Mouse (Mus musculus) myocyte (in vitro differentiated cells): ENCODE data around the gene Fastkd1.
"Not testable (repeated sequence)": the region's sequence is repeated elsewhere in the genome, so short reads cannot be mapped to it uniquely, and the experiment has no call there.

Source experiments
- E2F4 ChIP-seq: IDR thresholded peaks from one replicate; pipeline ENCODE4 v1.6.1; 2011; ENCODE audit warnings: mild to moderate bottlenecking, control low read depth, moderate library complexity; ENCODE audit not compliant: insufficient read depth
- MAX ChIP-seq: IDR thresholded peaks from one replicate; pipeline ENCODE4 v1.6.1; 2011; ENCODE audit warnings: low read depth, mild to moderate bottlenecking, control low read depth
- MYOD1 ChIP-seq, 3 experiments: IDR thresholded peaks; one replicate each; pipeline ENCODE4 v1.6.1; 2011; ENCODE audit warnings: control low read depth in 2 of 3, low read depth in 2 of 3, mild to moderate bottlenecking in 2 of 3, moderate library complexity in 1 of 3; ENCODE audit not compliant: insufficient read length in 2 of 3, control insufficient read depth in 1 of 3
- POLR2A ChIP-seq: IDR thresholded peaks from one replicate; pipeline ENCODE4 v1.6.1; 2011; ENCODE audit warnings: low read depth, mild to moderate bottlenecking, control low read depth, moderate library complexity; ENCODE audit not compliant: insufficient read length
- TCF12 ChIP-seq: IDR thresholded peaks from one replicate; pipeline ENCODE4 v1.6.1; 2011; ENCODE audit warnings: mild to moderate bottlenecking, control low read depth; ENCODE audit not compliant: poor library complexity, insufficient read depth, severe bottlenecking
- USF1 ChIP-seq: IDR thresholded peaks from one replicate; pipeline ENCODE4 v1.6.1; 2011; ENCODE audit warnings: low read depth, mild to moderate bottlenecking, control low read depth, moderate library complexity

DNA sequence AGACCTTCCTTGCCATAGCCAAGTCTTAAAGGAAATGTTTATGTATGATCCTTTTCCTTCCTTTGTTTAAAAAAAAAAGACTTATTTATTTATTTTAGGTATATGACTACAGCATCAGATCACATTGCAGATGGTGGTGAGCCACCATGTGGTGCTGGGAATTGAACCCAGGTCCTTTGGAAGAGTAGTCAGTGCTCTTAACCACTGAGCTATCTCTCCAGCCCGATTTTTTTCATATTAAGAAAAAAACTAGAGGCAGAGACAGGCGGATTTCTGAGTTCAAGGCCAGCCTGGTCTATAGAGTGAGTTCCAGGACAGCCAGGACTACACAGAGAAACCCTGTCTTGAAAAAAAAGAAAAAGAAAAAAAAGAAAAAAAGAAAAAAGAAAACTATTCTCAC lies 36.1 kb downstream of the Fastkd1 start:
- not testable (repeated sequence) for TF ChIP-seq POLR2A; E2F4; MAX; TCF12; USF1; MYOD1 (IDR thresholded peaks at IDR 0.05; ENCODE audit: control insufficient read depth in 1 of 3, insufficient read length in 2 of 3, low read depth in 2 of 3)
